29 mouse cellular contexts compared by ENCODE assay signal in genomic region chr5:25533298-25533697, GRCm38 (mm10). TPM values are rescaled to one million over a fixed set of nuclear protein-coding genes. Genes with fewer than 3 reads are reported as not detected.
A peak's percentile ranks its signal among the peaks of the same experiment; 100 is the strongest.
DNase-seq lines count a peak whose midpoint lies in the region; ATAC-seq and TF ChIP-seq lines count a peak whose summit lies in the region.
"Had no signal": no experiment of that assay in that cellular context is flagged by ENCODE, and none has a peak within 500 bp of the region (broad histone marks: within the 10 kb centered on the region; RNA-seq: fewer than 3 reads in every experiment).

No protein-coding gene starts in this region.

- H3K27ac ChIP-seq in ES-E14 (ENCODE audit: insufficient read depth, low read depth, low read length, poor library complexity, severe bottlenecking) = peak overlapping the region; percentile 81
- H3K27ac ChIP-seq in stomach, postnatal 0 days (replicated peaks) = no peak overlapping the region
- no peak overlapping the region for H3K27ac ChIP-seq in midbrain, embryonic 15.5 days
- H3K27ac ChIP-seq in intestine, embryonic 15.5 days = no peak overlapping the region
- H3K27ac ChIP-seq: gastrocnemius, adult 2 months; heart, embryonic 15.5 days; hindbrain, embryonic 10.5 days; hindbrain, embryonic 13.5 days had no signal

- no peaks in the 10 kb centered on the region for H3K27me3 ChIP-seq in stomach, postnatal 0 days (ENCODE audit: control insufficient read depth, insufficient read depth, low read length)
- no peaks in the 10 kb centered on the region for H3K27me3 ChIP-seq in midbrain, embryonic 15.5 days (replicated peaks)
- H3K27me3 ChIP-seq in intestine, embryonic 15.5 days (replicated peaks) = no peaks in the 10 kb centered on the region
- H3K27me3 ChIP-seq: heart, embryonic 12.5 days; heart, embryonic 15.5 days; hindbrain, embryonic 13.5 days had no signal

- no peak for ATAC-seq in stomach, postnatal 0 days (ENCODE audit: low FRiP score, low TSS enrichment)
- ATAC-seq in midbrain, embryonic 15.5 days (replicated peaks) = no peak
- ATAC-seq in intestine, embryonic 15.5 days = no peak
- ATAC-seq: activated CD4-positive, CD25-positive, alpha-beta regulatory T cell, adult 4 months; forebrain, embryonic 14.5 days; forebrain, postnatal 0 days; hindbrain, embryonic 16.5 days; intestine, embryonic 16.5 days had no signal

- no peak overlapping the region for H3K4me2 ChIP-seq in stomach, postnatal 0 days (replicated peaks; ENCODE audit: low read depth)
- no peak overlapping the region for H3K4me2 ChIP-seq in midbrain, embryonic 15.5 days
- no peak overlapping the region for H3K4me2 ChIP-seq in intestine, embryonic 15.5 days (replicated peaks)
- H3K4me2 ChIP-seq: heart, embryonic 12.5 days; heart, embryonic 15.5 days; hindbrain, embryonic 13.5 days had no signal

- no peak for TF ChIP-seq EP300 in stomach, postnatal 0 days (optimal IDR thresholded peaks at IDR 0.05)

- in situ Hi-C loops in ES-E14 (cut with MboI; ENCODE audit: low sequenced_read_pairs in 2 of 2, unreplicated experiment in 2 of 2) = no loop called here

- no peaks in the 10 kb centered on the region for H3K9me3 ChIP-seq in ES-E14 (ENCODE audit: control insufficient read depth, insufficient read depth, low read depth, low read length)
- H3K9me3 ChIP-seq in stomach, postnatal 0 days (ENCODE audit: control insufficient read depth, low read length) = 0 out of 2 replicates have a peak, but pooled peaks cover 2% of the 10 kb centered on the region
- no peaks in the 10 kb centered on the region for H3K9me3 ChIP-seq in midbrain, embryonic 15.5 days
- no peaks in the 10 kb centered on the region for H3K9me3 ChIP-seq in intestine, embryonic 15.5 days
- H3K9me3 ChIP-seq: hindbrain, embryonic 10.5 days; hindbrain, embryonic 13.5 days had no signal

- TF ChIP-seq CTCF in stomach, postnatal 0 days (IDR thresholded peaks at IDR 0.05; ENCODE audit: low read depth) = no peak

- H3K4me1 ChIP-seq in ES-E14 (ENCODE audit: control insufficient read depth in 2 of 2, insufficient read depth in 2 of 2, low read length in 2 of 2, poor library complexity in 1 of 2) = peaks cover 17 to 18% of the 10 kb centered on the region in 2 experiments
- no peaks in the 10 kb centered on the region for H3K4me1 ChIP-seq in stomach, postnatal 0 days (replicated peaks; ENCODE audit: control insufficient read depth, insufficient read depth)
- peaks cover 5% of the 10 kb centered on the region for H3K4me1 ChIP-seq in midbrain, embryonic 15.5 days
- no peaks in the 10 kb centered on the region for H3K4me1 ChIP-seq in intestine, embryonic 15.5 days (replicated peaks)

- DNase-seq in 416B (ENCODE audit: low read depth) = peak; percentile 44
- peak; percentile 92 for DNase-seq in ES-E14 (ENCODE audit: low read depth, low spot score)
- DNase-seq in R1 (ENCODE audit: low read depth, low spot score) = peak; percentile 100
- peak; percentile 33 for DNase-seq in stomach, postnatal 0 days (ENCODE audit: low spot score)
- DNase-seq in ovary, postnatal 36 days (ENCODE audit: low spot score) = no peak
- DNase-seq: cerebellum, adult 18-20 months; cerebellum, adult 9-10 months; cerebellum, postnatal 14 days; forebrain, postnatal 0 days; gastrocnemius, adult 2 months; gastrocnemius, postnatal 14 days; heart, postnatal 36 days; kidney, adult 18-20 months had no signal

- H3K9ac ChIP-seq in ES-E14 (ENCODE audit: insufficient read depth, low read depth, low read length, poor library complexity, severe bottlenecking) = no peak overlapping the region
- H3K9ac ChIP-seq in stomach, postnatal 0 days (ENCODE audit: low read length) = no peak overlapping the region
- no peak overlapping the region for H3K9ac ChIP-seq in midbrain, embryonic 15.5 days
- no peak overlapping the region for H3K9ac ChIP-seq in intestine, embryonic 15.5 days
- H3K9ac ChIP-seq: forebrain, postnatal 0 days; heart, embryonic 12.5 days; heart, embryonic 15.5 days; hindbrain, embryonic 13.5 days had no signal

- no peak overlapping the region for H3K4me3 ChIP-seq in ES-E14 (ENCODE audit: insufficient read depth in 1 of 2, low read depth in 1 of 2, low read length in 2 of 2, poor library complexity in 1 of 2, severe bottlenecking in 1 of 2)
- H3K4me3 ChIP-seq in stomach, postnatal 0 days (ENCODE audit: low read depth, low read length) = no peak overlapping the region
- H3K4me3 ChIP-seq in midbrain, embryonic 15.5 days = no peak overlapping the region
- H3K4me3 ChIP-seq in intestine, embryonic 15.5 days (replicated peaks) = no peak overlapping the region
- H3K4me3 ChIP-seq: gastrocnemius, adult 2 months; heart, embryonic 12.5 days; heart, embryonic 15.5 days; hindbrain, embryonic 10.5 days; hindbrain, embryonic 13.5 days had no signal

- 62% methylated on average over 5 of the region's 5 CpGs for WGBS in stomach, postnatal 0 days
- 89% methylated on average over 5 of the region's 5 CpGs for WGBS in midbrain, embryonic 15.5 days
- WGBS in intestine, embryonic 15.5 days = 74% methylated on average over 5 of the region's 5 CpGs

- H3K36me3 ChIP-seq in ES-E14 (ENCODE audit: control insufficient read depth, insufficient read depth, low read length, poor library complexity, severe bottlenecking) = no peaks in the 10 kb centered on the region
- H3K36me3 ChIP-seq in stomach, postnatal 0 days (ENCODE audit: control insufficient read depth, insufficient read depth, low read length) = no peaks in the 10 kb centered on the region
- no peaks in the 10 kb centered on the region for H3K36me3 ChIP-seq in midbrain, embryonic 15.5 days (replicated peaks)
- H3K36me3 ChIP-seq in intestine, embryonic 15.5 days = no peaks in the 10 kb centered on the region
- H3K36me3 ChIP-seq: heart, embryonic 12.5 days; heart, embryonic 15.5 days; hindbrain, embryonic 10.5 days; hindbrain, embryonic 13.5 days had no signal

TF ChIP-seq in ES-E14, 5 proteins besides CTCF, POLR2A, EP300 and RAD21:
- TF ChIP-seq MAFK (IDR thresholded peaks at IDR 0.05; ENCODE audit: insufficient read depth, low read depth, low read length) (peak; percentile 32; the same call in 1 of the 2 replicates), ZC3H11A (IDR thresholded peaks at IDR 0.05; ENCODE audit: borderline replicate concordance, low read depth, low read length) (no peak), ZNF384 (IDR thresholded peaks at IDR 0.05; ENCODE audit: low read depth, low read length) (peak; percentile 95), CHD2 (IDR thresholded peaks at IDR 0.05; ENCODE audit: low read depth, low read length) (peak; percentile 73; the same call in 1 of the 2 replicates)

RNA-seq across cellular contexts. Expression of gene Cct8l1, which starts 17.4 kb away (rescaled TPM):
- total RNA-seq in ES-E14 (2012; rRNA removed) = 0.21 and 0.22 TPM in 2 replicates
- 0.05 and 0.06 TPM in 2 replicates for polyA plus RNA-seq in stomach, postnatal 0 days (2015; fragmentation: Nextera tagmentation; extraction: Ambion mirVana)
- polyA plus RNA-seq in midbrain, embryonic 15.5 days (2015; fragmentation: Nextera tagmentation; extraction: Ambion mirVana) = not detected in 2 replicates
- polyA plus RNA-seq in intestine, embryonic 15.5 days (2015; fragmentation: Nextera tagmentation; extraction: Ambion mirVana) = 0.11 TPM in 1 of 2 replicates, not detected in the other
- total RNA-seq: adrenal gland, postnatal 10 days; forebrain, postnatal 0 days; gastrocnemius, postnatal 14 days; gastrocnemius, postnatal 4 days; heart, postnatal 10 days had no signal
- polyA plus RNA-seq: activated CD4-positive, CD25-positive, alpha-beta regulatory T cell, adult 4 months; embryonic facial prominence, embryonic 11.5 days; embryonic facial prominence, embryonic 14.5 days; forebrain, embryonic 11.5 days; forebrain, embryonic 14.5 days; forebrain, postnatal 0 days; heart, embryonic 15.5 days; hindbrain, embryonic 10.5 days; intestine, embryonic 16.5 days had no signal

RNA-seq across cellular contexts. Expression of gene Kmt2c, which starts 34.7 kb away (rescaled TPM):
- 50.6 and 56.7 TPM in 2 replicates for total RNA-seq in ES-E14 (2012; rRNA removed)
- polyA plus RNA-seq in stomach, postnatal 0 days (2015; fragmentation: Nextera tagmentation; extraction: Ambion mirVana) = 7.6 and 8.3 TPM in 2 replicates
- 20.4 and 20.8 TPM in 2 replicates for polyA plus RNA-seq in midbrain, embryonic 15.5 days (2015; fragmentation: Nextera tagmentation; extraction: Ambion mirVana)
- polyA plus RNA-seq in intestine, embryonic 15.5 days (2015; fragmentation: Nextera tagmentation; extraction: Ambion mirVana) = 11.5 and 11.8 TPM in 2 replicates
